Mouse (Mus musculus) granulocyte monocyte progenitor cell, adult 5-6 weeks (primary cell): Measurements from ENCODE around the gene Gm10309. TPM values are rescaled to one million over a fixed set of nuclear protein-coding genes. Genes with fewer than 3 reads are reported as not detected.
"Not testable (repeated sequence)": the region's sequence is repeated elsewhere in the genome, so short reads cannot be mapped to it uniquely, and the experiment has no call there.

ENCODE experiments used
- ATAC-seq: replicated peaks from 2 replicates; pipeline ENCODE4 v1.8.0; 2016; ENCODE audit warnings: mild to moderate bottlenecking, moderate TSS enrichment, inconsistent platforms; ENCODE audit not compliant: poor library complexity, severe bottlenecking
- total RNA-seq, 2 experiments: library from RNA; stranded (forward) in 1 of 2; stranded (reverse) in 1 of 2; fragments of 200-712, 200-1000 nt in 1 of 2; fragments of >200 nt in 1 of 2; fragmentation: Nextera tagmentation in 1 of 2; gene quantifications; 2 replicates each; pipeline ENCODE4 v1.2.3; 2014 to 2017

The Gm10309 gene
- total RNA-seq, 2 experiments from 2014 or later, result not detected

GRCm38 (mm10) chr17:86479406-86479805 lies 25.6 kb downstream of the Gm10309 start:
- no peak for ATAC-seq

GRCm38 (mm10) chr17:86477401-86477800 lies 27.6 kb downstream of the Gm10309 start:
- not testable (repeated sequence) for ATAC-seq

- no peak for ATAC-seq
Observed at GRCm38 (mm10) chr17:86476674-86477073, 28.4 kb downstream of the Gm10309 start.

- ATAC-seq, result no peak
Observed at GRCm38 (mm10) chr17:86471684-86472083, 33.3 kb downstream of the Gm10309 start.

- no peak for ATAC-seq
Observed at GRCm38 (mm10) chr17:86470160-86470559, 34.9 kb downstream of the Gm10309 start.

- ATAC-seq, result no peak
Observed at GRCm38 (mm10) chr17:86467967-86468366, 37.1 kb downstream of the Gm10309 start.

GRCm38 (mm10) chr17:86467291-86467898 lies 37.6 kb downstream of the Gm10309 start:
- no peak for ATAC-seq

- ATAC-seq, result no peak
Observed at GRCm38 (mm10) chr17:86466871-86467270, 38.2 kb downstream of the Gm10309 start.

GRCm38 (mm10) chr17:86466412-86466811 lies 38.6 kb downstream of the Gm10309 start:
- no peak for ATAC-seq

- ATAC-seq, result no peak
Observed at GRCm38 (mm10) chr17:86465865-86466264, 39.2 kb downstream of the Gm10309 start.

- no peak for ATAC-seq
Observed at GRCm38 (mm10) chr17:86464689-86465363, 40.2 kb downstream of the Gm10309 start.

- no peak for ATAC-seq
Observed at GRCm38 (mm10) chr17:86464197-86464596, 40.8 kb downstream of the Gm10309 start.

GRCm38 (mm10) chr17:86463369-86463768 lies 41.7 kb downstream of the Gm10309 start:
- no peak for ATAC-seq

- ATAC-seq, result no peak
Observed at GRCm38 (mm10) chr17:86460645-86461430, 44.2 kb downstream of the Gm10309 start.

- peak; percentile 47 for ATAC-seq
Observed at GRCm38 (mm10) chr17:86458302-86458980, 46.6 kb downstream of the Gm10309 start.

- ATAC-seq, result no peak
Observed at GRCm38 (mm10) chr17:86456512-86456911, 48.5 kb downstream of the Gm10309 start.

GRCm38 (mm10) chr17:86454351-86454706 lies 50.7 kb downstream of the Gm10309 start:
- ATAC-seq, result no peak

- no peak for ATAC-seq
Observed at GRCm38 (mm10) chr17:86453673-86454350, 51.2 kb downstream of the Gm10309 start.

GRCm38 (mm10) chr17:86452934-86453333 lies 52.1 kb downstream of the Gm10309 start:
- ATAC-seq, result peak; percentile 89
